Mouse (Mus musculus): ENCODE measurements around the gene Calm3. TPM values are rescaled to one million over a fixed set of nuclear protein-coding genes. Genes with fewer than 3 reads are reported as not detected.
"Not testable (repeated sequence)": the region's sequence is repeated elsewhere in the genome, so short reads cannot be mapped to it uniquely, and the experiment has no call there.

Calm3 gene
- 100 to 1,000 TPM; 278 to 314 (median 294) TPM for total RNA-seq (2022)

- peak; percentile 99 for DNase-seq
Observed at GRCm38 (mm10) chr7:16924037-16924834, at the start of gene Calm3. Gene Calm3, minus strand, starts transcription at chr7:16924114.

DNA sequence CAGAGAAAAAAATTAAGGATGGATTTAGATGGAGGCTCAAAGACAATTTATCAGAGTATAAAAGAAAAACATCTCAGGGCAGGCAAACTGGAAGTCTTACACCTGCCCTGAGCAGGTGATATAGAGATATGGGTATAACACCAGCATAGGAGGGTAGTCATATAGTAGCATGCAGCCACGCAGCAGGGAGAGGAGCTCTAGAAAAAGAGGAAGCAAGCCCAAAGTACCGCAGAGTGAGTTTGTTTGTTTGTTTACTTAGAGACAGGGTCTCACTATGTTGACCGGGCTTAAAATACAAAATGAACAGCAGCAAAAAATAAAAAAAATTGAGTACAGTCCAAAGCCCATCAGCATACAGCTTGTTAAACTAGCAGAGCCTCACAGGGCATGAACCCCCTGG is 47.2 kb upstream of the Calm3 start:
- DNase-seq: no peak

GRCm38 (mm10) chr7:16968414-16968813 is 44.5 kb upstream of the Calm3 start:
- DNase-seq: no peak

- no peak for DNase-seq
Observed at GRCm38 (mm10) chr7:16961678-16962077, 37.8 kb upstream of the Calm3 start.

- peak; percentile 78 for DNase-seq
Observed at GRCm38 (mm10) chr7:16959539-16960187, 35.7 kb upstream of the Calm3 start, which contains the start of gene Pnmal1. Gene Pnmal1, plus strand, starts transcription at chr7:16959679.

DNA sequence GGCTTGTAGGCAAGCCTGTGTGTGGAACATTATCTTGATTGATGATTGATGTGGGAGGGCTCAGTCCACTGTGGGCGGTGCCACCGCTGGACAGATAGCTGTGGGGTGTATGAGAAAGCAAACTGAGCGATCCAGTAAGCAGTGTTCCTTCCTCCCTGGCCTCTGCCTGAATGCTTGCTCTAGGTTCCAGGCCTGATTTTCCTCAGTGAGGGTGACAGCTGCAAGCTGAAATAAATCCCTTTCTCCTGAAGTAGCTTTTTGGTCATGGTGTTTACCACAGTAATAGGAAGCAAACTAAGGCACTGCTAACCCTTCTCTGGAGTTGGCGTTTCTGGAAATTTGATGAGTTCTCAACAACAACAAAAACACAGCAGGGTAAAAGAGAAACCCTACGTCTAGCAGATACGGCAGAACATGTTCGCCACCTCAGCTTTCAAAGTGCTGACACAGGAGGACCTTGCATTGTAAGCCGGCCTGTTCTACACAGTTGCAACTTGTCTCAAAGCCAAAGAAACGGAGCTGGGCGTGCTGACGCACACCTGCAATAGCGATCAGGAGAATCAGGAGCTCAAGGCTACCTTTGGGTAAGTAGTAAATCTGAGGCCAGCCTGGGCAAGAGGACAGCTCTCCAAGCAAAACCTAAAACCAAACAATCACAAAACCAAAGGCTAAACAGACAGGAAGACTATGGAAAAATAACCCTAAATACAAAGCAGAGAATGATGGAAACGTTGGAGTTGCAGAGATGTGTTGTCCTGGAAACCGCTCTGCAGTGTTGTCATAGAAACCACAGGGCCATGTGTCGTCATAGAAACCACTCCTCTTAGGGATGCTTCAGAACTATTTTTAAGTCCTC is 32.7 kb upstream of the Calm3 start:
- DNase-seq: no peak

DNA sequence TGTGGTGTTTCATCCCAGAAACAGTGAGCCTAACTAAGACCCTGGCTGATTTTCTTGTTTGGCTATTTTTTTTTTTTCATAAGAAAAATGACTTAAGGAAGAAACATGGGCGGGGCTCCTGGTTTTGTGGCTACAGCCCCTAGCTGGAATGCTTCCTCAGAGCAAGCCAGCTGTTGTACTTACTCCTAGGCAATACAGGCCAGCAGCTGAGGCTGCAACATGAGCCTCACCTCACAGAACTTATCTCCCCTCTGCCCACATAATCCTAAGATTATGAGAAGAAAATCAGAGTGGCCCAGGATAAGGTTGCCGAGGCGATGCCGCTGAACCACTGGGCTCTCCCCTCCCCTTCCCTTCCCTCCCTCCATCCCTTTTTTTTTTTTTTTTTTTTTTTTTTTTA is 31.8 kb upstream of the Calm3 start:
- DNase-seq: no peak

- not testable (repeated sequence) for DNase-seq
Observed at GRCm38 (mm10) chr7:16953776-16954175, 29.9 kb upstream of the Calm3 start.

GRCm38 (mm10) chr7:16950861-16951635 is 27.1 kb upstream of the Calm3 start:
- peak; percentile 75 for DNase-seq

GRCm38 (mm10) chr7:16949908-16950841 is 26.3 kb upstream of the Calm3 start:
- DNase-seq: peak; percentile 53

DNA sequence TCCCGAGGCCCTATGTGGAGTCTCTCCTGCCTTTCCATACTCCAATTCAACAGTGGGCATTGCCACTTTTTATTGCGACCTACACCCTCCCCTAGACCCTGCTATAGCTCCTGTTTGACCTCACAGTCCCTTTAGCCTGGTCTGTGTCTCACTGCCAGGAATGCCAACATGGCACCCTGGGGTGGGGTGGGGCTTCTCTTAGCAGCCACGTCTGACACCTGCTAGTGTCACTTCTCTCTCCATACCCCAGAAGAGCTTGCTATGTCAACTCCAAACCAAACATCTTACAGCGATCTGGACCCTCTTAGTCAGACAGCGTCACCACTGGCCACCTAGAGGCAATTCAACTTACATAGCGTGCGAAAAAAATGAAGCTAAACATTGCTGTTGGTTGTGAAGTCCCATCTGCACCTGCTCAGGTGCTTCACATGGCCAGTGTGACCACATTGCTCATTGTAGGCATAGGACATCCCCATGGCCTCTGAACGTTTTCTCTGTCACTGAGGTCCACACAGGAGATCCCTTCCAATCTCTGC is 25.1 kb upstream of the Calm3 start:
- no peak for DNase-seq

DNA sequence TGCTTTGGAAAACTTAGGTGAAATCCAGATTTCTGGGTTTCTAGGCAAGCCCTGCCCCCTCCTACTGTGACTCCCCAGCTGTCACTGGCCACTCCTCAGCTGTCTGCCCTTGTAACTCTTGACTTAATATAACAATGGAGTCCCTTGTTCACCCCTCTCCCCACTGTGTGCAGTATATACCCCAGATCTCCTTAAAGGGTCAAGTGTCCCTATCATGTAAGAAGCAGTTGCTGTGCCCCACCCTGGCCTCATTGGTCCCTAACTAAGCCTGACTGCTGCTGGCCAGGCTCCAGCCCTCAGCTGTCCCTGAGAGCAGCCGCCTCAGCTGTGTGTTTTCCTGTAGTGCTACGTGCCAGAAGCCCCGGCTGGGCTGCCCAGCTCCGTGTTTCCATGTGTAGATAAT is 24.0 kb upstream of the Calm3 start:
- no peak for DNase-seq

GRCm38 (mm10) chr7:16947349-16947895 is 23.5 kb upstream of the Calm3 start:
- DNase-seq: no peak

GRCm38 (mm10) chr7:16946441-16947348 is 22.8 kb upstream of the Calm3 start:
- no peak for DNase-seq

GRCm38 (mm10) chr7:16945419-16945818 is 21.5 kb upstream of the Calm3 start:
- DNase-seq: no peak

- no peak for DNase-seq
Observed at GRCm38 (mm10) chr7:16944808-16945315, 20.9 kb upstream of the Calm3 start.

GRCm38 (mm10) chr7:16944061-16944807 is 20.3 kb upstream of the Calm3 start, which contains the start of gene Pnmal2:
Gene Pnmal2, plus strand, starts transcription at chr7:16944682.
- peak; percentile 80 for DNase-seq

- DNase-seq: no peak
Observed at GRCm38 (mm10) chr7:16942861-16943260, 18.9 kb upstream of the Calm3 start.
